Mouse (Mus musculus) liver, embryonic 11.5 days (tissue): Measurements from ENCODE around the gene Srd5a1. TPM values are rescaled to one million over a fixed set of nuclear protein-coding genes. Genes with fewer than 3 reads are reported as not detected.
A peak's percentile ranks its signal among the peaks of the same experiment; 100 is the strongest.

Source experiments
- ATAC-seq: fragments of 200-750 bp; cut with Nextera tagmentation; replicated peaks from 2 replicates; pipeline ENCODE4 v1.8.0; 2017; ENCODE audit warnings: moderate number of reproducible peaks, mild to moderate bottlenecking, moderate TSS enrichment, moderate library complexity; ENCODE audit not compliant: low FRiP score
- DNase-seq: peaks from one replicate; pipeline ENCODE4 v3.0.0-alpha.2; 2017; ENCODE audit warnings: low spot score
- H3K27ac ChIP-seq: fragments of 300-500 bp; sonication (generic); 2 replicates; pipeline ENCODE4 v1.5.1; 2014; ENCODE audit warnings: mild to moderate bottlenecking, low read depth, low read length, control low read depth
- H3K27me3 ChIP-seq: fragments of 300-500 bp; sonication (generic); replicated peaks from 2 replicates; pipeline ENCODE4 v1.6.1; 2014; ENCODE audit warnings: low read length, mixed read lengths; ENCODE audit not compliant: control insufficient read depth, insufficient read depth
- H3K36me3 ChIP-seq: fragments of 300-500 bp; sonication (generic); 2 replicates; pipeline ENCODE4 v1.6.1; 2014; ENCODE audit warnings: mild to moderate bottlenecking, low read length, moderate library complexity, mixed read lengths; ENCODE audit not compliant: control insufficient read depth, insufficient read depth
- H3K4me1 ChIP-seq: fragments of 300-500 bp; sonication (generic); replicated peaks from 2 replicates; pipeline ENCODE4 v1.6.1; 2014; ENCODE audit warnings: low read length, mixed read lengths; ENCODE audit not compliant: control insufficient read depth, insufficient read depth
- H3K4me2 ChIP-seq: fragments of 300-500 bp; sonication (generic); 2 replicates; pipeline ENCODE4 v1.6.1; 2014; ENCODE audit warnings: mild to moderate bottlenecking, control low read depth, moderate library complexity
- H3K4me3 ChIP-seq: fragments of 300-500 bp; sonication (generic); 2 replicates; pipeline ENCODE4 v1.5.1; 2014; ENCODE audit warnings: low read depth, low read length, control low read depth
- H3K9ac ChIP-seq: fragments of 300-500 bp; sonication (generic); 2 replicates; pipeline ENCODE4 v1.6.1; 2014; ENCODE audit warnings: low read depth, low read length, control low read depth
- H3K9me3 ChIP-seq: fragments of 300-500 bp; sonication (generic); 2 replicates; pipeline ENCODE4 v1.6.1; 2016; ENCODE audit warnings: low read length, inconsistent platforms, mixed read lengths; ENCODE audit not compliant: control insufficient read depth
- WGBS: fragments of 180-500 bp; shearing (Covaris S2); extraction: QIAGEN DNeasy Blood & Tissue Kit; methylation state at CpG from one replicate; pipeline ENCODE4 v1.1.7; 2014; 5-methylcytosine and 5-hydroxymethylcytosine counted together
- polyA plus RNA-seq: library from polyadenylated mRNA; unstranded; fragments of >200 nt; fragmentation: Nextera tagmentation; extraction: Ambion mirVana; gene quantifications from 2 replicates; pipeline ENCODE4 v1.2.1, GENCODE M21; 2014

Gene Srd5a1
- polyA plus RNA-seq, 1 experiment from 2014 or later = 9.9 TPM

DNA sequence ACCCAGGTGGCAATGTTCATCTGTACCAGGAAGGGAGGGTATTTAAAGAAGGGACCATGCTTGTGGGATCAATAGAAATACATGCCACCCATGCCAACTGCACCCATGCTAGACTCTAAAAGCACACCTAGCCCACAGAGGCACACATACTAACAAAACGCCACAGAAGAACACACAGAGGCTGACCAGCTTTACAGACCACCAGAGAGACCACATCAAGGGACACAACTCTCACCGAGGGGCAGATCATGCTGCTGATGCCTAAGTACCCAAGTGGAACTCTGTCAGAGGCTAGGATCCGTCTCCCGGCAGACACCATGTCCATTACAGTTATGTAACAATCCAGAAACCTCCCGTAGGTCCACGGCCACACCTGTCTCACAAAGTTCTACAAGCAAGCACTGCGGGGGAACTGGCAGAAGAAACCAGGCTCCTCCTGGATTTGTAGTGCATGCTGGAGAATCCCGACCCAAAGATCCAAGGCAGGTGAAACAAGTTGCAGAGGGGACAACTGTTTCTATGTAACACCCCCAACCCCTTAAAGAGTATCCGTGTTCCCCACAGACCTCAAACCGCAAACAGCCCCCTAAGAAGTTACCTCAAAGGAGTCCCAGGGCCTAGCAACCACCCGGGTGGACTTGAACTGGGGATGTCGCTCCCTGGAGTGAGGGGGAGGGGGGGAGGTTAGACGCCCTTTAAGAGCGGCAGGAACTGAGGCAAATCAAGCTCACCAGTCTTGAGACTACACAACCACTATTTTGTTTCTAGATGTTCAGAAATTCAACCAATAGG is 78.9 kb downstream of the Srd5a1 start:
- Histone ChIP-seq H3K27me3 (no peaks in the 10 kb centered on the region), H3K4me3 (peak overlapping the region; percentile 98), H3K4me1 (peaks cover 42% of the 10 kb centered on the region), H3K27ac (no peak overlapping the region), H3K4me2 (peak overlapping the region; percentile 96), H3K36me3 (peaks cover 6% of the 10 kb centered on the region; the same call in 1 of the 2 replicates), H3K9ac (peak overlapping the region; percentile 98), H3K9me3 (no peaks in the 10 kb centered on the region)
- no peak for ATAC-seq
- WGBS = 24% methylated on average over 14 of the region's 14 CpGs
- no peak for DNase-seq

GRCm38 (mm10) chr13:69531431-69531830 is 79.8 kb downstream of the Srd5a1 start:
- no peak for ATAC-seq
- no peak overlapping the region for H3K9ac ChIP-seq
- H3K4me1 ChIP-seq = peaks cover 44% of the 10 kb centered on the region
- H3K27me3 ChIP-seq = no peaks in the 10 kb centered on the region
- peak overlapping the region; percentile 98 for H3K4me3 ChIP-seq
- H3K9me3 ChIP-seq = no peaks in the 10 kb centered on the region
- peaks cover 6% of the 10 kb centered on the region; the same call in 1 of the 2 replicates for H3K36me3 ChIP-seq
- H3K4me2 ChIP-seq = peak overlapping the region; percentile 96
- WGBS = 52% methylated on average over 6 of the region's 6 CpGs
- DNase-seq = no peak
- no peak overlapping the region for H3K27ac ChIP-seq

- WGBS = 92% methylated on average over 6 of the region's 6 CpGs
- peak overlapping the region; percentile 98; the same call in 1 of the 2 replicates for H3K4me3 ChIP-seq
- H3K4me1 ChIP-seq = peaks cover 49% of the 10 kb centered on the region
- no peaks in the 10 kb centered on the region for H3K9me3 ChIP-seq
- no peak overlapping the region for H3K9ac ChIP-seq
- ATAC-seq = no peak
- peaks cover 6% of the 10 kb centered on the region; the same call in 1 of the 2 replicates for H3K36me3 ChIP-seq
- no peak overlapping the region for H3K27ac ChIP-seq
- H3K27me3 ChIP-seq = no peaks in the 10 kb centered on the region
- DNase-seq = no peak
- peak overlapping the region; percentile 96 for H3K4me2 ChIP-seq
Observed at GRCm38 (mm10) chr13:69530951-69531350, 80.3 kb downstream of the Srd5a1 start.

DNA sequence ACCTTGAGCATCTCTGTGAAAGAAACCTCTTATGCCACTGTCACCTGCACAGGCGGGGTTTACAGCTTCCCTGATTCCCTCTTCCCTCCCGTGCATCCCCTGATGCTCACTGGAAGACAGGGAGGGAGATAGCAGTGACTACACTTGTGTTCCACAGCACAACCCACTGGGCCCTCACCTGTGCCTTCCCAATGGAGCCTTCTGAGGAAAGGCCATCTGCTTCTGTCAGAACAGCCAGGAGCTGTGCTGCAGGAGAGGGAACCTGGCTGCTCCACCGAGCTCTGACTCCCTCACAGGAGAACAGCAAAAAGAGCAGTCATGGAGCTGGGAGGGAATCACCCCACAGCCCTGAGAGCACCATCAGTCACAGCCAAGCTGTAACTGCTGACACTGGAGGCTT is 81.1 kb downstream of the Srd5a1 start:
- Histone ChIP-seq H3K36me3 (peaks cover 6% of the 10 kb centered on the region; the same call in 1 of the 2 replicates), H3K27me3 (no peaks in the 10 kb centered on the region), H3K4me1 (peaks cover 45% of the 10 kb centered on the region), H3K4me3 (no peak overlapping the region), H3K9ac (no peak overlapping the region), H3K4me2 (no peak overlapping the region), H3K9me3 (no peaks in the 10 kb centered on the region), H3K27ac (no peak overlapping the region)
- no peak for DNase-seq
- no peak for ATAC-seq
- 86% methylated on average over 3 of the region's 3 CpGs for WGBS

DNA sequence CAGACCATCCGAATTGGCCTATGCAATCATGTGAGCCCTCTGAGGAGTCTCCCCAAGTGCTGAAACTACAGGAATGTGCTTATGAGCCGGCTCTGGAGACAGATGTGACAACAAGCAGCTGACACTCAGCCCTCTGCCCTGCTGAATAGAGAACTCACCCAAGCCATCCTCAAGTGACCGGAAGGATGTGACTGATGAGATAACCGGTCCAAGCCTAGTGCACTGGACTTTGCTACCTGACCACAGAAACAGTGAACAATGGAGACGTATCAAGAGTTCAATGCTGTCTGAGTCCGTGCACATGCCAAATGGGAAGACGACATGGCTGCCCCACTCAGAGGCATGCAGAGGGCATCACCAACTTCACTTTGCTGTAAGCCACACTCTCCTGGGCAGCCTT is 82.7 kb downstream of the Srd5a1 start:
- 71% methylated on average over 7 of the region's 7 CpGs for WGBS
- Histone ChIP-seq H3K4me2 (no peak overlapping the region), H3K4me1 (peaks cover 53% of the 10 kb centered on the region), H3K27ac (no peak overlapping the region; the same call in 1 of the 2 replicates), H3K9ac (no peak overlapping the region), H3K4me3 (no peak overlapping the region), H3K27me3 (no peaks in the 10 kb centered on the region), H3K36me3 (peaks cover 6% of the 10 kb centered on the region; the same call in 1 of the 2 replicates), H3K9me3 (no peaks in the 10 kb centered on the region)
- ATAC-seq (no peak), DNase-seq (no peak)

DNA sequence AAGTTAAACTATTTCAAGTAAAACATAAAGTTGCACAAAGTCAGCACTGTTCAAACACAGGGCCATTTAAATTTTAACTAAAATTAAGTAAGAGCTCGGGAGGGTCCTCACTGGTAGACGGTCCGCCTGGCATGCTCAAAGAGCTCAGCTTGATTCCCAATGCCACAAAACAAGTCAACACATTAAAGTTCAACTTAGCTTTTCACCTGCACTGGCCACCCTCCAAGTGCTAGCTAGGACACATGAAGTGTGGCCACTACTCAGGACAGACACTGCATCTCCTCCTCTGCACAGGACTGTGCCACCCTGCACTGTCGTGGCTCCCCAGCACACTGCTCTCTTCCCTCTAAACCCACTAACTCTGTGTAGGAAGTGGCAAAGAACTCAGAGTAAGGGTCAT is 85.4 kb downstream of the Srd5a1 start:
- peak; percentile 22; the same call in 1 of the 2 replicates for ATAC-seq
- H3K9me3 ChIP-seq = no peaks in the 10 kb centered on the region
- 66% methylated on average over 4 of the region's 4 CpGs for WGBS
- peaks cover 48% of the 10 kb centered on the region for H3K4me1 ChIP-seq
- H3K27ac ChIP-seq = no peak overlapping the region
- H3K4me2 ChIP-seq = peak overlapping the region; percentile 33
- no peaks in the 10 kb centered on the region for H3K27me3 ChIP-seq
- H3K9ac ChIP-seq = no peak overlapping the region
- no peak overlapping the region for H3K4me3 ChIP-seq
- no peak for DNase-seq
- H3K36me3 ChIP-seq = peaks cover 6% of the 10 kb centered on the region; the same call in 1 of the 2 replicates

DNA sequence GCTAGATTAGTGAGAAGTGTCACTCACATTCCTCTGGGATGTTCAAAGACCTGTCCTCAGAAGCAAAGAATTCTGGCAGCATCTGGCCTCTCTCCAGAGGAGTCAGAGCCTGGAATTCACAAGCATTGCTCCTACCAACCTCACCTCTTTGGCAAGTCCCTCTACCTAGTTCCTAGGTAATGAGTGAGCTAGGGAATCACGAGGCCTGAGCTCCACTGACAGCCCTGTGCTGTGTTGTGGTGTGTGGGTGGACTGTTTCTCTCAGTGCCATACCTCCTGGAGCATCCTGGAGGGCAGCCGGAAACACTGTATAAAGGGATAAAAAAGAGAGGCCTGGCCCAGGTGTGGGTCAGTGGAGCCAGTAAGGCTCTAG is 87.1 kb downstream of the Srd5a1 start:
- peaks cover 45% of the 10 kb centered on the region for H3K4me1 ChIP-seq
- no peak for DNase-seq

More for the DNA sequence above, 87.1 kb downstream of the Srd5a1 start:
- H3K4me2 ChIP-seq = no peak overlapping the region
- ATAC-seq = no peak
- WGBS = 73% methylated on average over 2 of the region's 2 CpGs
- H3K9ac ChIP-seq = no peak overlapping the region
- H3K27me3 ChIP-seq = no peaks in the 10 kb centered on the region
- H3K27ac ChIP-seq = 0 out of 2 replicates have a peak overlapping the region, but pooled peaks have one; percentile 39
- no peaks in the 10 kb centered on the region for H3K9me3 ChIP-seq
- H3K36me3 ChIP-seq = no peaks in the 10 kb centered on the region
- H3K4me3 ChIP-seq = no peak overlapping the region
